Mouse (Mus musculus): ENCODE measurements around the gene Exoc7.

Gene Exoc7

GRCm38 (mm10) chr11:116307019-116307725 lies at the start of gene Exoc7:
TSS of gene Exoc7 (minus strand) at chr11:116307233.
- DNase-seq: peak; percentile 19

GRCm38 (mm10) chr11:116354521-116354920 lies 47.5 kb upstream of the Exoc7 start:
- peak; percentile 79 for DNase-seq

- DNase-seq: no peak
Measured at GRCm38 (mm10) chr11:116353535-116353934, 46.5 kb upstream of the Exoc7 start.

- no peak for DNase-seq
Measured at GRCm38 (mm10) chr11:116351294-116351693, 44.3 kb upstream of the Exoc7 start.

GRCm38 (mm10) chr11:116347955-116348354 lies 40.9 kb upstream of the Exoc7 start:
- no peak for DNase-seq

- no peak for DNase-seq
Measured at GRCm38 (mm10) chr11:116347012-116347411, 40.0 kb upstream of the Exoc7 start.

GRCm38 (mm10) chr11:116342069-116342791 lies 35.2 kb upstream of the Exoc7 start:
- DNase-seq: no peak

GRCm38 (mm10) chr11:116337531-116337930 lies 30.5 kb upstream of the Exoc7 start:
- DNase-seq: no peak

GRCm38 (mm10) chr11:116337000-116337399 lies 30.0 kb upstream of the Exoc7 start:
- DNase-seq: no peak

- DNase-seq: no peak
Measured at GRCm38 (mm10) chr11:116336393-116336792, 29.4 kb upstream of the Exoc7 start.

GRCm38 (mm10) chr11:116335244-116336036 lies 28.4 kb upstream of the Exoc7 start, which contains the start of gene Foxj1:
TSS of gene Foxj1 (minus strand) at chr11:116335399.
- peak; percentile 98 for DNase-seq

- no peak for DNase-seq
Measured at GRCm38 (mm10) chr11:116334417-116334782, 27.4 kb upstream of the Exoc7 start.

GRCm38 (mm10) chr11:116333526-116334416 lies 26.7 kb upstream of the Exoc7 start:
- DNase-seq: no peak

- no peak for DNase-seq
Measured at GRCm38 (mm10) chr11:116332983-116333270, 25.9 kb upstream of the Exoc7 start.

GRCm38 (mm10) chr11:116332232-116332982 lies 25.4 kb upstream of the Exoc7 start:
- DNase-seq: no peak

- DNase-seq: no peak
Measured at GRCm38 (mm10) chr11:116330211-116330518, 23.1 kb upstream of the Exoc7 start.

GRCm38 (mm10) chr11:116329314-116330210 lies 22.5 kb upstream of the Exoc7 start:
- DNase-seq: no peak

- no peak for DNase-seq
Measured at GRCm38 (mm10) chr11:116326963-116327603, 20.1 kb upstream of the Exoc7 start.

GRCm38 (mm10) chr11:116318719-116319659 lies 12.0 kb upstream of the Exoc7 start:
- peak; percentile 92 for DNase-seq
